Mouse (Mus musculus) kidney, adult 2 months (tissue): ENCODE results near the gene Atp5f1. TPM values are rescaled to one million over a fixed set of nuclear protein-coding genes. Genes with fewer than 3 reads are reported as not detected.
"Not testable (repeated sequence)": the region's sequence is repeated elsewhere in the genome, so short reads cannot be mapped to it uniquely, and the experiment has no call there.

Experiments
- DNase-seq: peaks from one replicate; pipeline ENCODE4 v3.0.0; 2021
- H3K27ac ChIP-seq: fragments of 200-500 bp; 2 replicates; pipeline ENCODE4 v1.5.1; 2012; ENCODE audit warnings: low read depth, low read length, control low read depth, inconsistent platforms; ENCODE audit not compliant: insufficient read depth
- H3K27me3 ChIP-seq: fragments of 200-500 bp; replicated peaks from 2 replicates; pipeline ENCODE4 v1.6.1; 2012; ENCODE audit warnings: mild to moderate bottlenecking, moderate library complexity, low read length, inconsistent platforms; ENCODE audit not compliant: control insufficient read depth, insufficient read depth
- H3K36me3 ChIP-seq: fragments of 200-500 bp; 2 replicates; pipeline ENCODE4 v1.6.1; 2012; ENCODE audit warnings: mild to moderate bottlenecking, moderate library complexity, low read length, inconsistent platforms; ENCODE audit not compliant: control insufficient read depth, insufficient read depth
- H3K4me1 ChIP-seq: fragments of 200-500 bp; 2 replicates; pipeline ENCODE4 v1.6.1; 2011; ENCODE audit warnings: low read length; ENCODE audit not compliant: control insufficient read depth, insufficient read depth
- H3K4me3 ChIP-seq: fragments of 200-500 bp; 2 replicates; pipeline ENCODE4 v1.5.1; 2011; ENCODE audit warnings: mild to moderate bottlenecking, low read depth, low read length, control low read depth; ENCODE audit not compliant: insufficient read depth
- CTCF ChIP-seq: fragments of 200-500 bp; conservative IDR thresholded peaks from 2 replicates; pipeline ENCODE4 v1.5.1; 2011; ENCODE audit warnings: low read depth, mild to moderate bottlenecking, control low read depth, low read length, moderate library complexity, mixed read lengths; ENCODE audit not compliant: insufficient read depth, insufficient read length
- POLR2A ChIP-seq: fragments of 200-500 bp; IDR thresholded peaks from one replicate; pipeline ENCODE4 v1.6.1; 2011; ENCODE audit warnings: low read depth, low read length, control low read depth
- WGBS: fragments of 180-500 bp; shearing (Covaris S2); methylation state at CpG from one replicate; pipeline ENCODE4 v1.1.7; 2018; 5-methylcytosine and 5-hydroxymethylcytosine counted together
- polyA plus RNA-seq: library from polyadenylated mRNA; depleted of rRNA; stranded (reverse); fragments of >200 nt; gene quantifications from 2 replicates; pipeline ENCODE4 v1.2.3, GENCODE M21; 2012

Gene Atp5f1
- polyA plus RNA-seq, 1 experiment: 327 TPM

- H3K27ac ChIP-seq: no peak overlapping the region
- no peak for TF ChIP-seq POLR2A
- TF ChIP-seq CTCF: no peak
- H3K36me3 ChIP-seq: no peaks in the 10 kb centered on the region
- 63% methylated on average over 10 of the region's 10 CpGs for WGBS
- no peaks in the 10 kb centered on the region for H3K27me3 ChIP-seq
- H3K4me1 ChIP-seq: no peaks in the 10 kb centered on the region
- no peak overlapping the region for H3K4me3 ChIP-seq
- no peak for DNase-seq
Measured at GRCm38 (mm10) chr3:105917656-105918354, 42.1 kb downstream of the Atp5f1 start.

DNA sequence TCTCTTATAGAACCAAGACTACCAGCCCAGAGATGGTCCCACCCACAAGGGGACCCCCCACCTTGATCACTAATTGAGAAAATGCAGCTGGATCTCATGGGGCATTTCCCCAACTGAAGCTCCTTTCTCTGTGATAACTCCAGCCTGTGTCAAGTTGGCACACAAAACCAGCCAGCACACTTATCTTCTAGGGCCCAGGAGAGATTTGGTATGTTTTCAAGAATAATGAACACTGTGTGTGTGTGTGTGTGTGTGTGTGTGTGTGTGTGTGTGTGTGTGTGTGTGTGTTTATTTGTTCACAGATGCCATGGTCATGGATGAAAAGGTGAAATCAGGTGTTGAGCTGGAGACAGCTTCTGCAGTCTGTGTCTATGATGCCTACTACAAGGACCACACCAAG is 43.4 kb downstream of the Atp5f1 start:
- H3K27me3 ChIP-seq, DNase-seq, H3K4me1 ChIP-seq, H3K4me3 ChIP-seq, H3K36me3 ChIP-seq, H3K27ac ChIP-seq: not testable (repeated sequence)

DNA sequence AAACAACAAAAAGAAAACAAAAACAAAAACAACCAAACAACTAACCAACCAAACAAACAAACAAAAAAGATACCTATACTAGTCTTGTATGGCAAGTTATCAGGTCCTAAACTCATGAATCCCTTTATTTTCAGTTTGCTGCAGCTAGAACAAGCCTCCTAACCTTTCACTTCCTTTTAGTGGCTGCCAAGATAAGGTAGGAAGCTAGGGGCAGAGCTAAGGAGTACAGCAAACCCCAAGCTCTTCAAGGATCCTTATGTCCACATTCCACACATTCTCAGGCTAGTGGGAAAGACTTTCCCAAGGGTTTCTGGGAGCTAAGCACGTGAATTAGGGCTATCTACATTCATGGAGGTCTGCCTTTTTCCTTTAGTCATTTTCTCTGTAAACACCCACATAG is 44.6 kb downstream of the Atp5f1 start:
- no peaks in the 10 kb centered on the region for H3K36me3 ChIP-seq
- H3K4me3 ChIP-seq: no peak overlapping the region
- H3K27ac ChIP-seq: no peak overlapping the region
- H3K27me3 ChIP-seq: no peaks in the 10 kb centered on the region
- DNase-seq: no peak
- 42% methylated on average over 1 of the region's 1 CpGs for WGBS
- H3K4me1 ChIP-seq: no peaks in the 10 kb centered on the region
- TF ChIP-seq POLR2A: no peak

DNA sequence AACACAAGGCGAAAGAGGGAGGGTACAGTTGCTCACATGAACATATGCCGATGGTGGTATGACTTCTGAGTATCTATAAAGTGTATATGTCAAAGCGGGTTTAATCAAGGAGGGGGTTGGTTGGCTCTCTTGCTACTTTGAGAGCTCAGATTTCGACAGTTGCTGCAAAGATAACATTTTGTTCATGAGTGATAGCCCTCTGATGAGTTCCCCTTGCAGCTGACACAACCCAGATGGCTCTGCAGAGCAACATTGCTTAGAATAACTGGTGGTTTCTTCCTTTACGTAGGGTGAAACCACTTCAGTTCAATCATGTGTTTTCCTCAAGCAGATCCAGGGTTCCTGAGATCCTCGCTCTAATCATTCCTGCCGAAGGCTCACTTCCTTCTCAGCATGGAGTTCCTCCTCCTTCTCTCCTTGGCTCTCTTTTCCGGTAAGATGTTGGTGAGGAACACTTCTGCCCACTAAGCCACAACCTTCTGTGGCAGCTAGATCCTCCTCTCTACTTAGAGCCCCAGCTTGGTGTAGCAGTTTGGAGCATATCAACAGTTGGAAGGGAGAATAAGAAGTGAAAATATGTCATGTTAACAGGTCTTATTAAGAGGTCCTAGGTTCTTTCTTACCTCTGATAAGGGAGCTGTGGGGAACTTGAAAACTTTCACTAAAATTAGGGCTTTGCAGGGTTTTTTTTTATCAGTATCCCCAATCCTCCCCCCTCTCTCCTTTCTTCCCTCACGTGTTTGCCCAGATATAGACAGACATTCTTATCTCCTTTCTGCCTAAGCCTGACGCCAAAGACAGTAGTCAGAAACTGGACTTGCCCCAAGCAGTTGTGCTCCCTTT is 45.8 kb downstream of the Atp5f1 start:
- H3K36me3 ChIP-seq: no peaks in the 10 kb centered on the region
- WGBS: 40% methylated on average over 10 of the region's 10 CpGs

DNA sequence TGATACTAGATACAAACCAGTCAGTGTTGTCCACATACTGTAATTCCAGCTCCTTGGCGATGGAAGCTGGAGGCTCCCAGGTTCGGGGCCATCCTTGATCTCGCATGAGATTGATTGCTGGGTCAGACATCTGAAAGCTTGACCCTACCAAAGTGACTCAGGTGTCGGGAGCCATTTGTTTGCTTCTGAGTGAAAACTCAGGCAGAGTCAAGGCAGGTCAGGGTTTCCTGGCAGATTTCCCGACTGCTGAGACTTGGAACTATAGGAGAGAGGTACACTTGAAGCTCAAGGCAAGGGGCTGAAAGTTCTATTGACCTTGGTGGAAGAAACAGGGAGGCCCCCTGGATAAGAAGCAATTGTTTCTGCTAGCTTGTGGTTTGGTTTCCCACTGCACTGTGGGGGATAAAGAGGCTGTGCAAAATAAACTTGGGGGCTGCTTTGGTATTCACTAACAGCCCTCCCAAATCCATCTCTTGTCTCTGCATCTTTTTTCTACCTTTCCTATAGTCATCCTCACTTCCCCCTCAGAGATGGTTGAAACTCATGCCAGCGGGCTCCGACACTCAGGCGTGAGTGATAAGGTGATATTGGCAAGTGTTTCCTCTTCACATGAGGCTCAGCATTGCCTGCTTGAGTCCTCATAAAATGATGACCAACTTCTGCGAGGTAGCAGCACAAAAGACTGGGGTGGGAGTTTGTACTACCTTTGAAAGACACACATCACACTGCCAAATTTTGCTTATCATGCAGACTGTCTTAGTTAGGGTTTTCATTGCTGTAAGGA is 47.6 kb downstream of the Atp5f1 start:
- no peaks in the 10 kb centered on the region for H3K27me3 ChIP-seq
- no peak overlapping the region for H3K4me3 ChIP-seq
- TF ChIP-seq POLR2A (no peak), CTCF (no peak)
- no peak overlapping the region for H3K27ac ChIP-seq
- no peaks in the 10 kb centered on the region for H3K4me1 ChIP-seq
- no peaks in the 10 kb centered on the region for H3K36me3 ChIP-seq
- 59% methylated on average over 9 of the region's 9 CpGs for WGBS
- DNase-seq: no peak

More for the DNA sequence above, 45.8 kb downstream of the Atp5f1 start:
- no peak for DNase-seq
- Histone ChIP-seq H3K4me1 (no peaks in the 10 kb centered on the region), H3K27me3 (no peaks in the 10 kb centered on the region), H3K4me3 (no peak overlapping the region), H3K27ac (no peak overlapping the region)
- TF ChIP-seq POLR2A (no peak), CTCF (no peak)

DNA sequence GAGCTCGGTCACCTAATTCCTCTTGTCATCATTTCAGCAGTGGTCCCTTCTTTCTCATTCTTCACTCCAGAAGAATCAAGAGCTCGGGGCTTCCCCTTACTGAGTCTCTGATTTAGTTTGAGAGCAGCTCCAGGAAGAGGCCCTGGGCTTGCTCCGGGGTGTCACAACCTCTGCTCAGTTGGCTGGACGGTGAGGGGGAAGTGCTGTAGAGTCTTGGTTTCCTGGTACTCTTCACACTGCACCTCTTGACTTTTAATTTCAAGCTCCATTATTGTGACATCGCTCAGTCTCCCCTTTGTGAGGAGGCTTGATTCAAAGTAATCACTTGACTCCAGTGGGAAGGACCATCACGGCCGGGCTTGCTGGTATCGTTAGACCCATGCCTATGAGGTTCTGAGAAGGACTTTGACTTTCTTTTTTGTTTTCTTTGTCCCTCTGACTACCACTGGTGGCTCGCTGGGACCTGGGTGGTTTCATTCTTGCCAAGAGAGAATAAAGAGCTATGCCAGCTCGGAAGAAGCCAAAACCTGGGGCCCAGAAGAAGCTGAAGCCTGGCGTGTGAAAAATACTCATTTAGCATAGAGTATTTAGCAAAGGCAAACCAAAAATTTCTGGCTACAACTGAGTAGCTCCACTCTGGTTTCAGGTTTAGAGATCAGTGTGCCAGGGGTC is 49.2 kb downstream of the Atp5f1 start:
- no peak for DNase-seq
- TF ChIP-seq CTCF (no peak), POLR2A (no peak)

More for the DNA sequence above, 49.2 kb downstream of the Atp5f1 start:
- Histone ChIP-seq H3K36me3 (no peaks in the 10 kb centered on the region), H3K27me3 (no peaks in the 10 kb centered on the region), H3K27ac (no peak overlapping the region), H3K4me3 (no peak overlapping the region), H3K4me1 (no peaks in the 10 kb centered on the region)
- WGBS: 84% methylated on average over 11 of the region's 11 CpGs
